Mouse (Mus musculus) heart, embryonic 12.5 days (tissue): ENCODE data around the gene Tubb2a. TPM values are rescaled to one million over a fixed set of nuclear protein-coding genes. Genes with fewer than 3 reads are reported as not detected.
"Not testable (repeated sequence)": the region's sequence is repeated elsewhere in the genome, so short reads cannot be mapped to it uniquely, and the experiment has no call there.

Source experiments
- ATAC-seq: fragments of 200-750 bp; cut with Nextera tagmentation; 2 replicates; pipeline ENCODE4 v1.8.0; 2017; ENCODE audit warnings: moderate TSS enrichment, moderate library complexity; ENCODE audit not compliant: insufficient number of reproducible peaks, low FRiP score
- H3K27ac ChIP-seq: fragments of 300-500 bp; sonication (generic); 2 replicates; pipeline ENCODE4 v1.5.1; 2016; ENCODE audit warnings: mild to moderate bottlenecking, moderate library complexity; ENCODE audit not compliant: poor library complexity, severe bottlenecking
- H3K27me3 ChIP-seq: fragments of 300-500 bp; sonication (generic); replicated peaks from 2 replicates; pipeline ENCODE4 v1.6.1; 2016; ENCODE audit warnings: mild to moderate bottlenecking, moderate library complexity
- H3K36me3 ChIP-seq: fragments of 300-500 bp; sonication (generic); 2 replicates; pipeline ENCODE4 v1.6.1; 2016; ENCODE audit warnings: mild to moderate bottlenecking, moderate library complexity
- H3K4me1 ChIP-seq: fragments of 300-500 bp; sonication (generic); replicated peaks from 2 replicates; pipeline ENCODE4 v1.6.1; 2016; ENCODE audit warnings: mild to moderate bottlenecking
- H3K4me2 ChIP-seq: fragments of 300-500 bp; sonication (generic); 2 replicates; pipeline ENCODE4 v1.6.1; 2016; ENCODE audit warnings: mild to moderate bottlenecking, moderate library complexity
- H3K4me3 ChIP-seq: fragments of 300-500 bp; sonication (generic); 2 replicates; pipeline ENCODE4 v1.5.1; 2016; ENCODE audit warnings: mild to moderate bottlenecking
- H3K9ac ChIP-seq: fragments of 300-500 bp; sonication (generic); 2 replicates; pipeline ENCODE4 v1.6.1; 2016; ENCODE audit warnings: mild to moderate bottlenecking, moderate library complexity
- H3K9me3 ChIP-seq: fragments of 300-500 bp; sonication (generic); replicated peaks from 2 replicates; pipeline ENCODE4 v1.6.1; 2016; ENCODE audit warnings: mild to moderate bottlenecking, moderate library complexity
- WGBS: fragments of 180-500 bp; shearing (Covaris S2); methylation state at CpG from one replicate; pipeline ENCODE4 v1.1.7; 2016; 5-methylcytosine and 5-hydroxymethylcytosine counted together
- polyA plus RNA-seq: library from polyadenylated mRNA; unstranded; fragments of >200 nt; fragmentation: Nextera tagmentation; extraction: Ambion mirVana; gene quantifications from 2 replicates; pipeline ENCODE4 v1.2.1, GENCODE M21; 2016

Tubb2a gene
- polyA plus RNA-seq, 1 experiment from 2014 or later: 111 TPM

DNA sequence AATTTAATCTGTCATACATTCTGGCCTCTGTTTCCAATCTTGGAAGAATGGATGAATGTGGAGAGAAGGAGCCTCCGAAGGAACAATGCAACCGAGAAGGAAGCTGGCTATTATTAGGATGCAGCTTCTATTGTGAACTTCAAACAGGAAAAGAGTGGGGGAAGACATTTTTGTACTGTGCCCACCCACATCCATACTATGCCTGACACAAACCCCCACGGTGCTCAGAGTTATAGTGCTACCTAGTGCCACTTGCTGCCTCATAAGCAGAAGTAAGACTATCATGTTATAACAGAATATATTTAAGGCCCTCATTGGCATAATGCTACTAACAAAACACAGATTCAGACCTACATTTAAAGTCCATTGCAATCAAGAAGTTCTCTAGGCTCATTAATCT is 11.6 kb upstream of the Tubb2a start:
- H3K4me3 ChIP-seq: no peak overlapping the region
- H3K27ac ChIP-seq: no peak overlapping the region
- H3K4me2 ChIP-seq: no peak overlapping the region
- H3K36me3 ChIP-seq: no peaks in the 10 kb centered on the region
- no peak overlapping the region for H3K9ac ChIP-seq
- 48% methylated on average over 3 of the region's 3 CpGs for WGBS
- H3K27me3 ChIP-seq: no peaks in the 10 kb centered on the region
- ATAC-seq: no peak
- H3K9me3 ChIP-seq: no peaks in the 10 kb centered on the region
- H3K4me1 ChIP-seq: peaks cover 25% of the 10 kb centered on the region

DNA sequence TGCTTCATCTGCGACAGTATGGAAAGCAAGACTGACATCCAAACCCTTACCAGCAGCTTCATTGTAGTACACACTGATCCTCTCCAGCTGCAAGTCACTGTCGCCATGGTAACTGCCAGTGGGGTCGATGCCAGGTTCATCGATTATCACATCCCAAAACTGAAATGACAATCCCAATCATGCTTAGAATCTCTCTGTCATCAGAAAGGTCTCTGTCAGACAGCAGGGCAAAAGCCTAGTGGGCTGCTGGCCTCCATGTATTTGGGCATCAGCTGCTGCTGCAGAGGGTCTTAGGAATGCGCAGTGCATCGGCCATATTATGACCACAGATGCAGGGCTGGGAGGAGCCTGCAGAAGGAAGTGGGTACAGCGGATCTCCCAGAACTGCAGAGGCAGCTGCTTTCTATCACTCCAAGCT is 11.1 kb upstream of the Tubb2a start:
- Histone ChIP-seq H3K4me1 (peaks cover 25% of the 10 kb centered on the region), H3K9ac (no peak overlapping the region), H3K27me3 (no peaks in the 10 kb centered on the region), H3K9me3 (no peaks in the 10 kb centered on the region), H3K36me3 (no peaks in the 10 kb centered on the region), H3K4me3 (no peak overlapping the region), H3K27ac (no peak overlapping the region), H3K4me2 (no peak overlapping the region)
- no peak for ATAC-seq
- WGBS: 58% methylated on average over 7 of the region's 7 CpGs

- not testable (repeated sequence) for H3K9ac ChIP-seq, H3K36me3 ChIP-seq, H3K27ac ChIP-seq, H3K27me3 ChIP-seq, ATAC-seq, H3K9me3 ChIP-seq, H3K4me3 ChIP-seq, H3K4me2 ChIP-seq
- peaks cover 25% of the 10 kb centered on the region for H3K4me1 ChIP-seq
- 54% methylated on average over 5 of the region's 5 CpGs for WGBS
Measured at GRCm38 (mm10) chr13:34088201-34088649, 10.4 kb upstream of the Tubb2a start.

- peak; percentile 61; the same call in 1 of the 2 replicates for ATAC-seq
- Histone ChIP-seq H3K4me3 (no peak overlapping the region), H3K9me3 (no peaks in the 10 kb centered on the region), H3K36me3 (no peaks in the 10 kb centered on the region), H3K4me1 (peaks cover 25% of the 10 kb centered on the region), H3K9ac (no peak overlapping the region), H3K27ac (no peak overlapping the region; the same call in 1 of the 2 replicates), H3K27me3 (no peaks in the 10 kb centered on the region), H3K4me2 (no peak overlapping the region)
- WGBS: 32% methylated on average over 7 of the region's 7 CpGs
Measured at GRCm38 (mm10) chr13:34087052-34087812, 9.4 kb upstream of the Tubb2a start.

GRCm38 (mm10) chr13:34084026-34084750 is 6.4 kb upstream of the Tubb2a start:
- Histone ChIP-seq H3K9ac (no peak overlapping the region), H3K27me3 (no peaks in the 10 kb centered on the region), H3K4me1 (peaks cover 22% of the 10 kb centered on the region), H3K9me3 (no peaks in the 10 kb centered on the region), H3K27ac (no peak overlapping the region), H3K36me3 (no peaks in the 10 kb centered on the region), H3K4me3 (no peak overlapping the region), H3K4me2 (no peak overlapping the region)
- 62% methylated on average over 9 of the region's 9 CpGs for WGBS
- ATAC-seq: no peak

DNA sequence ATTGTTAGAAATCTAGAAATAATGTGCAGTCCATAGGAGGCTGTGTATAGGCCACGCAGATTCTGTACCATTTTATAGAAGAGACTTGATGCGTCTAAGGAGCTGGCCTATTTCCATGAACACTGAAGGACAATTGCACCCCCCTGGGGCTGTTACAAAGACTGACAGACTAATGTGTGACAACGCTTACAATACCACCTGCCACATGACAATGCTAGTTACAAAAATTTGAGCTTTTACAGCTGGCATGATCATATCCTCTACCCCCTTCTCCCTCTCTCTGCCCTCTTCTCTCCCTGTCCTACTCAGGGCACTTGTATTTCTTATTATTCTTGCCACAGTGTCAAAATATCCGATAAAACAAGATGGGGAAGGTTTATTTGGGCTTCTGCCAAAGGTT is 4.1 kb upstream of the Tubb2a start:
- H3K4me3 ChIP-seq: no peak overlapping the region
- H3K27me3 ChIP-seq: no peaks in the 10 kb centered on the region
- H3K36me3 ChIP-seq: no peaks in the 10 kb centered on the region
- no peak overlapping the region for H3K27ac ChIP-seq
- H3K4me1 ChIP-seq: peaks cover 7% of the 10 kb centered on the region
- no peak overlapping the region for H3K9ac ChIP-seq
- 86% methylated on average over 4 of the region's 4 CpGs for WGBS
- H3K9me3 ChIP-seq: no peaks in the 10 kb centered on the region
- no peak for ATAC-seq
- no peak overlapping the region for H3K4me2 ChIP-seq

DNA sequence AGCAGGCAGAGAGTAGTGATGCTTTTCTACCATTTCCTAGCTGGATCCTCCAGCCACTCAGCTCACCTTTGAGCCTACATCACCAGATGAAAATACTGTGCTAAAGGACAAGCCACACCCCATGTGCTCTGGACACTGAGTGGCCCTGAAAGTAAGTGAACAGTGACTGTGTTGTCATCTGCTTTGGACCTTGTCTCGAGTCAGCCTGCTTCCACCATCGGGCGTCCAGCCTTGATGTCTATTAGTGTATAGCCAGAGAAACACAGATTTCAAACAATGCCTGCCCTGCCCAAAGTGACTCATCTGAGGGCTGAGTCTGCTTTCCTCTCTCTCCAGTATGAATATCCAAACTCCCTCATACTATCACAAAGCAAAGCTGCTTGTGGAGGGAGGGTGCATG is 2.0 kb upstream of the Tubb2a start:
- Histone ChIP-seq H3K4me2 (no peak overlapping the region), H3K27ac (no peak overlapping the region), H3K27me3 (no peaks in the 10 kb centered on the region), H3K4me3 (no peak overlapping the region), H3K36me3 (peaks cover 10% of the 10 kb centered on the region), H3K4me1 (peaks cover 10% of the 10 kb centered on the region), H3K9me3 (no peaks in the 10 kb centered on the region), H3K9ac (no peak overlapping the region)
- WGBS: 64% methylated on average over 3 of the region's 3 CpGs
- ATAC-seq: no peak

GRCm38 (mm10) chr13:34078500-34079280 is 883 bp upstream of the Tubb2a start:
- H3K36me3 ChIP-seq: peaks cover 14% of the 10 kb centered on the region
- H3K4me1 ChIP-seq: peaks cover 10% of the 10 kb centered on the region
- H3K4me2 ChIP-seq: peak overlapping the region; percentile 92
- H3K4me3 ChIP-seq: peak overlapping the region; percentile 72
- no peaks in the 10 kb centered on the region for H3K27me3 ChIP-seq
- peak overlapping the region; percentile 80; the same call in 1 of the 2 replicates for H3K9ac ChIP-seq
- no peak; the same call in 1 of the 2 replicates for ATAC-seq
- no peak overlapping the region for H3K27ac ChIP-seq
- H3K9me3 ChIP-seq: no peaks in the 10 kb centered on the region
- WGBS: 38% methylated on average over 16 of the region's 16 CpGs

DNA sequence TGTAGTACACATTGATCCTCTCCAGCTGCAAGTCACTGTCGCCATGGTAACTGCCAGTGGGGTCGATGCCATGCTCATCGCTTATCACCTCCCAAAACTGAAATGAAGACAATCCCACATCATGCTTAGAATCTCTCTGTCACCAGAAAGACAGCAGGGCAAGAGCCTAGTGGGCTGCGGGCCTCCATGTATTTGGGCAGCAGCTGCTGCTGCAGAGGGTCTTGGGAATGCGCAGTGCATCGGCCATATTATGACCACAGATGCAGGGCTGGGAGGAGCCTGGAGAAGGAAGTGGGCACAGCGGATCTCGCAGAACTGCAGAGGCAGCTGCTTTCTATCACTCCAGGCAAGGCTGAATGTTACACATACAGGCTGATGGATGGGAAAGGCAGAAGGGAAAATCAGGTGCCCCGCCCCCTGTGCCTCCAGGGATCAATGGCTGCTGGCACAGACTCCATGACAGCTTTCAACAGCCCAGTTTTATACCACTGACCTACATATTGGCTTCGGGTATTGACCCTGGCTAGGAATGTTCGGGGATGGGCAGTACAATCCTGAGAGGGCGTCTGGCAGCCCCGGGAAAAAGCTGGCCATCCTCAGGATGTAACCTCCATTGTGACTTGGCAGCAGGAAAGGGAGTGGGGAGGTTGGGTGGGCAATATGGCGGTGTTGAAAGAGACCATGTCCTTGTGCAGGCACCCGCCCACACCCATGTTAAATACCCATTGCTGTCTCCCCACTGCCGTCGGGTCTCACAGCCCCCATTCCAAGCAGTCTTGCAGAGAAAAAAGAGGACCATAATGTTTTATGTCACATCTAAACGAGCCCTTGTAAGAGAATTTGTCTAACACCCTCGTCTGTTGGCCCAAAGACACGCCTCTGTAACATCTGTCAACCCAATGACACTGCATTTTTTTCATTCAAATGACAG is 981 bp downstream of the Tubb2a start:
- ATAC-seq: peak; percentile 0; the same call in 1 of the 2 replicates
- WGBS: 44% methylated on average over 20 of the region's 20 CpGs
- H3K36me3 ChIP-seq: peaks cover 16% of the 10 kb centered on the region
- H3K9me3 ChIP-seq: no peaks in the 10 kb centered on the region
- H3K27me3 ChIP-seq: no peaks in the 10 kb centered on the region
- H3K4me3 ChIP-seq: peak overlapping the region; percentile 72
- H3K27ac ChIP-seq: no peak overlapping the region; the same call in 1 of the 2 replicates
- H3K4me2 ChIP-seq: peak overlapping the region; percentile 92
- H3K4me1 ChIP-seq: peaks cover 13% of the 10 kb centered on the region
- peak overlapping the region; percentile 80 for H3K9ac ChIP-seq

DNA sequence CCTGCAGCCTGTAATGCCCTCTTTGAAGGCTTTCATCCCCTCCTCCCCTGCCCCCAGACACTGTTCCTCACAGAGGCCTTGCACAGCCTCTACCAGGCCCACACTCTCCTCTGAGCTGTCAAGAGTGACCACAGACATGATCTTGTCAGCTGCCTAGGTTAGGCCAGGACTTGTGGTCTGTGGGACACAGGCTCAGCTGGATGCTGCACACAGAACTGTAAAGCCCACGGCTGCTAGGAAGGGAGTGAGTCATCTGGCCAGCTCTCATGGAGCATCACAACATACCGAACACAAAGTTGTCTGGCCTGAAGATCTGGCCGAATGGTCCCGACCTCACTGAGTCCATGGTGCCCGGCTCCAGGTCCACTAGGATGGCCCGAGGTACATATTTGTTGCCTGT is 1.9 kb downstream of the Tubb2a start:
- H3K4me2 ChIP-seq, H3K27me3 ChIP-seq, H3K9ac ChIP-seq, H3K4me3 ChIP-seq, H3K27ac ChIP-seq, ATAC-seq, H3K9me3 ChIP-seq: not testable (repeated sequence)
- Histone ChIP-seq H3K4me1 (peaks cover 13% of the 10 kb centered on the region), H3K36me3 (peaks cover 23% of the 10 kb centered on the region)
- 83% methylated on average over 6 of the region's 6 CpGs for WGBS
